ENCODE assay signal across 8 mouse cellular contexts in genomic region chr4:133093481-133094033, GRCm38 (mm10). TPM values are rescaled to one million over a fixed set of nuclear protein-coding genes. Genes with fewer than 3 reads are reported as not detected.
DNase-seq lines count a peak whose midpoint lies in the region; ATAC-seq and TF ChIP-seq lines count a peak whose summit lies in the region.

No protein-coding gene starts in this region.

- H3K4me2 ChIP-seq in neural tube, embryonic 12.5 days (replicated peaks), result 0 out of 2 replicates have a peak overlapping the region, but pooled peaks have one; percentile 20
- peak overlapping the region; percentile 6 for H3K4me2 ChIP-seq in heart, embryonic 12.5 days
- H3K4me2 ChIP-seq in kidney, postnatal 0 days (ENCODE audit: low read length), result no peak overlapping the region
- H3K4me2 ChIP-seq in neural tube, embryonic 13.5 days, result no peak overlapping the region

- no peaks in the 10 kb centered on the region for H3K9me3 ChIP-seq in neural tube, embryonic 12.5 days
- H3K9me3 ChIP-seq in heart, embryonic 12.5 days (replicated peaks), result no peaks in the 10 kb centered on the region
- H3K9me3 ChIP-seq in kidney, postnatal 0 days (replicated peaks; ENCODE audit: low read length), result no peaks in the 10 kb centered on the region
- no peaks in the 10 kb centered on the region for H3K9me3 ChIP-seq in neural tube, embryonic 13.5 days

- WGBS in neural tube, embryonic 12.5 days, result 25% methylated on average over 6 of the region's 6 CpGs
- WGBS in heart, embryonic 12.5 days, result 6% methylated on average over 6 of the region's 6 CpGs
- 29% methylated on average over 6 of the region's 6 CpGs for WGBS in kidney, postnatal 0 days
- 23% methylated on average over 6 of the region's 6 CpGs for WGBS in neural tube, embryonic 13.5 days

- no peaks in the 10 kb centered on the region for H3K36me3 ChIP-seq in neural tube, embryonic 12.5 days
- H3K36me3 ChIP-seq in heart, embryonic 12.5 days, result no peaks in the 10 kb centered on the region
- H3K36me3 ChIP-seq in kidney, postnatal 0 days (ENCODE audit: insufficient read depth, low read length), result no peaks in the 10 kb centered on the region
- no peaks in the 10 kb centered on the region for H3K36me3 ChIP-seq in neural tube, embryonic 13.5 days

- peaks cover 56% of the 10 kb centered on the region for H3K4me1 ChIP-seq in neural tube, embryonic 12.5 days
- peaks cover 71% of the 10 kb centered on the region for H3K4me1 ChIP-seq in heart, embryonic 12.5 days (replicated peaks)
- H3K4me1 ChIP-seq in kidney, postnatal 0 days (replicated peaks; ENCODE audit: insufficient read depth, low read length), result peaks cover 57% of the 10 kb centered on the region
- peaks cover 62% of the 10 kb centered on the region for H3K4me1 ChIP-seq in neural tube, embryonic 13.5 days (replicated peaks)

- H3K27ac ChIP-seq in neural tube, embryonic 12.5 days, result no peak overlapping the region; the same call in 1 of the 2 replicates
- peak overlapping the region; percentile 96 for H3K27ac ChIP-seq in heart, embryonic 12.5 days (ENCODE audit: poor library complexity, severe bottlenecking)
- peak overlapping the region; percentile 84 for H3K27ac ChIP-seq in kidney, postnatal 0 days
- H3K27ac ChIP-seq in neural tube, embryonic 13.5 days (replicated peaks), result peak overlapping the region; percentile 69

- no peak overlapping the region for H3K4me3 ChIP-seq in neural tube, embryonic 12.5 days
- H3K4me3 ChIP-seq in heart, embryonic 12.5 days, result no peak overlapping the region
- H3K4me3 ChIP-seq in kidney, postnatal 0 days (replicated peaks; ENCODE audit: low read depth, low read length), result no peak overlapping the region
- H3K4me3 ChIP-seq in neural tube, embryonic 13.5 days, result no peak overlapping the region

- H3K27me3 ChIP-seq in neural tube, embryonic 12.5 days (replicated peaks), result no peaks in the 10 kb centered on the region; the same call in 1 of the 2 replicates
- no peaks in the 10 kb centered on the region for H3K27me3 ChIP-seq in heart, embryonic 12.5 days (replicated peaks)
- no peaks in the 10 kb centered on the region for H3K27me3 ChIP-seq in kidney, postnatal 0 days (ENCODE audit: insufficient read depth, low read length)
- H3K27me3 ChIP-seq in neural tube, embryonic 13.5 days, result peaks cover 8% of the 10 kb centered on the region; the same call in 1 of the 2 replicates

- DNase-seq in neural tube, embryonic 10.5 days (ENCODE audit: extremely low spot score, low spot score), result no peak
- no peak for DNase-seq in kidney, postnatal 0 days (ENCODE audit: low spot score)
- no peak for DNase-seq in right cerebral cortex, postnatal 4 days

- TF ChIP-seq CTCF in kidney, postnatal 0 days (IDR thresholded peaks at IDR 0.05; ENCODE audit: low read depth), result no peak

- H3K9ac ChIP-seq in neural tube, embryonic 12.5 days, result no peak overlapping the region
- H3K9ac ChIP-seq in heart, embryonic 12.5 days, result peak overlapping the region; percentile 63; the same call in 1 of the 2 replicates
- 0 out of 2 replicates have a peak overlapping the region, but pooled peaks have one; percentile 23 for H3K9ac ChIP-seq in kidney, postnatal 0 days (ENCODE audit: low read depth, low read length)
- peak overlapping the region; percentile 48 for H3K9ac ChIP-seq in neural tube, embryonic 13.5 days

- ATAC-seq in neural tube, embryonic 12.5 days (ENCODE audit: low FRiP score, low read depth), result no peak
- 0 out of 2 replicates have a peak, but pooled peaks have one; percentile 12 for ATAC-seq in heart, embryonic 12.5 days (ENCODE audit: insufficient number of reproducible peaks, low FRiP score)
- no peak for ATAC-seq in kidney, postnatal 0 days (replicated peaks; ENCODE audit: low FRiP score, low read depth)
- no peak for ATAC-seq in neural tube, embryonic 13.5 days (ENCODE audit: low read depth)
- ATAC-seq in megakaryocyte, adult 5-6 weeks (ENCODE audit: poor library complexity, severe bottlenecking), result no peak
- no peak for ATAC-seq in erythroid progenitor cell, adult 5-6 weeks (replicated peaks; ENCODE audit: low FRiP score, poor library complexity, severe bottlenecking)

RNA-seq across cellular contexts. Expression of gene Wasf2, which starts 36.7 kb away (rescaled TPM):
- 30.5 and 48.9 TPM in 2 replicates for polyA plus RNA-seq in neural tube, embryonic 12.5 days (2016; fragmentation: Nextera tagmentation; extraction: Ambion mirVana)
- polyA plus RNA-seq in heart, embryonic 12.5 days (2016; fragmentation: Nextera tagmentation; extraction: Ambion mirVana), result 68.5 and 70.1 TPM in 2 replicates
- 98.8 and 113 TPM in 2 replicates for polyA plus RNA-seq in kidney, postnatal 0 days (2015; fragmentation: Nextera tagmentation; extraction: Ambion mirVana)
- polyA plus RNA-seq in neural tube, embryonic 13.5 days (2015; fragmentation: Nextera tagmentation; extraction: Ambion mirVana), result 34.0 and 36.5 TPM in 2 replicates
- total RNA-seq in megakaryocyte, adult 5-6 weeks (2015), result 226 and 236 TPM in 2 replicates
- 56.9 and 75.4 TPM in 2 replicates for total RNA-seq in megakaryocyte, adult 5-6 weeks (2017)
- 79.6 and 83.6 TPM in 2 replicates for total RNA-seq in erythroid progenitor cell, adult 5-6 weeks (2015; ENCODE audit: low replicate concordance)
- total RNA-seq in erythroid progenitor cell, adult 5-6 weeks (2017; ENCODE audit: low replicate concordance), result 59.7 and 73.7 TPM in 2 replicates

Comparison
In these comparisons a context has a peak if more than half of its experiments do, and no peak if none do; other contexts are left out.
1. H3K4me2 ChIP-seq: peak in neural tube, embryonic 12.5 days (single experiment) and heart, embryonic 12.5 days (single experiment); none in kidney, postnatal 0 days (single experiment) and neural tube, embryonic 13.5 days (single experiment).